Mouse (Mus musculus) erythroblast, embryonic 14.5 days (primary cell): ENCODE results near the gene Vps8. TPM values are rescaled to one million over a fixed set of nuclear protein-coding genes. Genes with fewer than 3 reads are reported as not detected.

Experiments
- H3K27me3 ChIP-seq: 2 replicates; pipeline ENCODE4 v1.6.1; 2012; ENCODE audit warnings: inconsistent platforms; ENCODE audit not compliant: control insufficient read depth
- H3K36me3 ChIP-seq: 2 replicates; pipeline ENCODE4 v1.6.1; 2012; ENCODE audit warnings: mild to moderate bottlenecking, inconsistent platforms; ENCODE audit not compliant: control insufficient read depth
- H3K4me1 ChIP-seq: 2 replicates; pipeline ENCODE4 v1.6.1; 2012; ENCODE audit warnings: inconsistent platforms; ENCODE audit not compliant: control insufficient read depth
- H3K4me3 ChIP-seq: replicated peaks from 2 replicates; pipeline ENCODE3; 2012; ENCODE audit warnings: moderate library complexity, mild to moderate bottlenecking, inconsistent platforms
- H3K9me3 ChIP-seq: 2 replicates; pipeline ENCODE4 v1.6.1; 2012; ENCODE audit warnings: low read length, inconsistent platforms, mixed read lengths; ENCODE audit not compliant: control insufficient read depth
- GATA1 ChIP-seq: IDR thresholded peaks from 2 replicates; pipeline ENCODE4 v1.6.1; 2012; ENCODE audit warnings: low read length, inconsistent platforms, mixed read lengths
- TAL1 ChIP-seq: IDR thresholded peaks from 3 replicates; pipeline ENCODE4 v1.6.1; 2012; ENCODE audit warnings: low read length, inconsistent platforms, mixed read lengths
- polyA plus RNA-seq: library from polyadenylated mRNA; stranded (reverse); fragments of >175 nt; gene quantifications from 2 replicates; pipeline ENCODE4 v1.2.3, GENCODE M21; 2012

Vps8 gene
- polyA plus RNA-seq, 1 experiment: 3.1 TPM

- peaks cover 8% of the 10 kb centered on the region for H3K36me3 ChIP-seq
- H3K27me3 ChIP-seq: no peaks in the 10 kb centered on the region
- no peaks in the 10 kb centered on the region for H3K9me3 ChIP-seq
- no peak overlapping the region for H3K4me3 ChIP-seq
- TF ChIP-seq GATA1 (no peak), TAL1 (no peak)
- H3K4me1 ChIP-seq: peaks cover 8% of the 10 kb centered on the region
Measured at GRCm38 (mm10) chr16:21499656-21500055, 76.7 kb downstream of the Vps8 start.

DNA sequence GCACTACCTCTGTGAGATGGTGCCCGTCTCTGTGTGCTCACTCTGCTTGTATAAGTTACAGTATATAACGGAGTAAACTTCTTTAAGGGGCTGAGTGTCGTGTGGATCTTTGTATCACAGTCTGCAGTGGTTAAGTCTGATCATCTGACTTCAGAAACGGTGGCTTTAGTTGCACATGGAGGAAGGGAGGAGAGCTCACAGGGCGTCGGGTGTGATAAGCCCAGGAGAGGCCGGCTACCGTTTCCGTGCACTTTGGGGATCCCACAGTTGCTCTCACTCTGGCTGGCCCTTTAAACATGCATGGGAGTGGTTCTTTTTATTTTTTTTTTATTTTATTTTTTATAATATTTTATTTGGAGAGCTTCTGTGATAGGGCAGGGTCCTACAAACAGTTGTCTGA lies 95.9 kb downstream of the Vps8 start:
- no peak overlapping the region for H3K4me3 ChIP-seq
- H3K36me3 ChIP-seq: no peaks in the 10 kb centered on the region; the same call in none of the 2 replicates
- no peaks in the 10 kb centered on the region for H3K9me3 ChIP-seq
- peaks cover 25% of the 10 kb centered on the region for H3K4me1 ChIP-seq
- H3K27me3 ChIP-seq: no peaks in the 10 kb centered on the region
- no peak for TF ChIP-seq TAL1
- TF ChIP-seq GATA1: no peak

DNA sequence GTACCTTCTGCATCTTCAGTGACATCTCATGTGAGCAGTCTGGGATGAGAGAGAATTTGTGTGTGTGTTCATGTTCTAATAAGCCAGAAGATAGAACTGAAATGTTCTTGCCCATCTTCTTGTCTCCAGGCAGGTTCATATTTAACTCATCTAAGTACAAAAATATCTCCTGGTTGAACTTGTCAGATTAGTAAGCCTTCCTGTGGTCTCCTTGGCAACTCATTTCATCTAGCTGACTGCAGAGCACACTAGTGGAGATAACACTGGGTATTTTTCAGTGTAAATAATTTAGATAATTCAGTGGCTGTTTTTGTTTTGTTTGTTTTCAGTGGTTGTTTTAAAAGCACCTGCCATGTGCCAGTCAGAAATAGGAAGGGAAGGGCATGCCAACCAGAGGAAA lies 96.9 kb downstream of the Vps8 start:
- TF ChIP-seq GATA1: no peak
- no peak for TF ChIP-seq TAL1
- Histone ChIP-seq H3K4me1 (peaks cover 25% of the 10 kb centered on the region), H3K36me3 (no peaks in the 10 kb centered on the region; the same call in none of the 2 replicates), H3K27me3 (no peaks in the 10 kb centered on the region), H3K9me3 (no peaks in the 10 kb centered on the region), H3K4me3 (no peak overlapping the region)

GRCm38 (mm10) chr16:21523738-21524137 lies 100.8 kb downstream of the Vps8 start:
- H3K36me3 ChIP-seq: peaks cover 11% of the 10 kb centered on the region
- no peaks in the 10 kb centered on the region for H3K9me3 ChIP-seq
- no peak for TF ChIP-seq GATA1
- TF ChIP-seq TAL1: no peak
- H3K4me1 ChIP-seq: peaks cover 17% of the 10 kb centered on the region
- H3K4me3 ChIP-seq: no peak overlapping the region
- no peaks in the 10 kb centered on the region for H3K27me3 ChIP-seq

- H3K4me3 ChIP-seq: no peak overlapping the region
- TF ChIP-seq TAL1 (no peak), GATA1 (no peak)
- no peaks in the 10 kb centered on the region for H3K9me3 ChIP-seq
- peaks cover 14% of the 10 kb centered on the region for H3K36me3 ChIP-seq
- H3K4me1 ChIP-seq: peaks cover 2% of the 10 kb centered on the region; the same call in 1 of the 2 replicates
- no peaks in the 10 kb centered on the region for H3K27me3 ChIP-seq
Measured at GRCm38 (mm10) chr16:21525376-21525775, 102.5 kb downstream of the Vps8 start.

DNA sequence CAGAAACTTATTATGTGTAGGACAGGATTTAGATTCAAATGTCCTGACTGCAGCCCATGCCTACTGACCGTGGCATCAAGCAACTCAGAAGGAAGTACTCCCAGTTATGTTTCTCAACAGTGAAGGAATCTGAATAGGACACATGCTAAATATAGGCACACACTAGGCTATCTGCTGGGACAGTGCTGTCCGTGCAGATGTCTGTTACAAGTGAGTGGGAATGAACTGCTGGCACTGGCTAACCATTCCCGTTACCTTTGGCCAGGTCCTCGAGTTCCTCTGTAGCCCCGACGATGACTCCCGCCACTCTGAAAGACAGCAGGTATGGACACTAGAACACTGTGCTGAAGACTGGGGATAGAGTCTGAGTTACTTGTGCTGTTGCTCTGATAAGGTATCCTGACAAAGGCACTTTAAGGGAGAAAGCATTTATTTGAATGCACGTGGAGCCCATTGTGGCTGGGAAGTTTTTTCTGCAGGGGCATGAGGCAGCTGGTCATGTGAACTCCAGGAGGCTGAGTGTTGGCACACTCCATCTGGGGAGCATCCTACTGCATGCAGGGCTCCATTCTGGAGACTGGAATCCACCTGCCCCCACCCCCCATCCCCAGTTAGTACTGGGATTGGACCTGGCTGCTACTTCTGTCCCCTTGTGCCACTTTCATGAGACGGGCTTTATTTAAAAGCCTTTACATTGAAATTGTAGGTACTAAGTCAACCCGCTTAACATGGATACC lies 104.5 kb downstream of the Vps8 start:
- peaks cover 14% of the 10 kb centered on the region for H3K36me3 ChIP-seq
- TF ChIP-seq GATA1 (no peak), TAL1 (no peak)
- peaks cover 5% of the 10 kb centered on the region for H3K4me1 ChIP-seq

DNA sequence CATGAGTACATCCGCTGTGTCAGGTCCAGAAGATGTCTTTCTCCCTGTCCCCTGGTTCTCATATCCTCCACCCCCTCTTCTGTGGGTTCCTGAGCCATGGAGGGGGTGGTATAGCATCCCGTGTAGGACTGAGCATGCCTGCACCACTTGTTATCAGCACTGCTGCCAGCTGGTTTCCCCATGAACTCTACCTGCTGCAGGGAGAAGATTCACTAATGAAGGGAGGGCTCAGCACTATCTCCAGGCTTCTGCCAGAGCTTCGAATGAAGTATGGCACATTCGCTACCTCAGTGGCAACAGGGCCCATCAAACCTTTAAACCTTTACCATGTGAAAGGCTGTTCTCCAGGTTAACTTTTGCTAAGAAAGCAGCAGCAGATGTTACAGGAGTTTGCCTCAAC lies 110.6 kb downstream of the Vps8 start:
- no peaks in the 10 kb centered on the region for H3K27me3 ChIP-seq
- H3K9me3 ChIP-seq: no peaks in the 10 kb centered on the region
- peaks cover 5% of the 10 kb centered on the region for H3K36me3 ChIP-seq
- TF ChIP-seq TAL1: 0 out of 3 replicates have a peak, but pooled peaks have one; percentile 35
- TF ChIP-seq GATA1: no peak
- peaks cover 19% of the 10 kb centered on the region for H3K4me1 ChIP-seq
- H3K4me3 ChIP-seq: no peak overlapping the region

More for the DNA sequence above, 104.5 kb downstream of the Vps8 start:
- H3K4me3 ChIP-seq: no peak overlapping the region
- H3K27me3 ChIP-seq: no peaks in the 10 kb centered on the region
- H3K9me3 ChIP-seq: no peaks in the 10 kb centered on the region

DNA sequence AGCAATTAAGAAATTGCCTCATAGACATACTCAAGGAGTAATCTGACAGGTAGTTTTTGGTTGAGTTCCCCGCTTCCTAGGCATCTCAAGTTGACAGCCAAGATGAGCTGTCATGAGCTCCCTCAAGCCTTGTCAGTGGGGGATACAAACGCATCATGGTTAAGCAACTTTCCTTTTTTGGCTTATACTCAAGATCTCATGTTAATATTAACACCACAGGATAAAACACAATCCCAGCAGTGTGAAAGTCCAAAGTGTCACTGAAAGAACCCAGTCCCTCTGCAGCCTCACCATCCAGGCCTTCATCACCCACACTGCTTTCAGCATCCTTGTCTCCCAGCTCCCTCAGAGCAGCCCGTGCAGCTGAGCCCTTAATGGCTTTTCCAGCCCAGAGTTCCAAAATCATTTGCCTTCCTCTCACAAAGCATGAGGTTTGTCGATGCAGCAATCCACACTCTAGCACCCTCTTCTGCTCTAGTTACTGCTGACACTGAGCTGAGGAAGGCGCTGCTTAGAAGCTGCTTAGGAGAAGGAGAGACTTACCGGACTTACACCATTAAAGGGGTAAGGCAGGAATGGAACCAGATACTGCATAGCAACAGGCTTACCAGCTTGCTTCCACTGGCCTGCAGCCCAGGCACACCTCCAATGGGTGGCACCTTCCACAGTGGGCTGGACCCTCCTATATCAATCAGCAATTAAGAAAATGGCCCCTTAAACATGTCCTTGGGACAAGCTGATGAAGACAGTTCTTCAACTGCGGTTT lies 113.5 kb downstream of the Vps8 start:
- H3K4me1 ChIP-seq: peaks cover 19% of the 10 kb centered on the region
- no peaks in the 10 kb centered on the region for H3K9me3 ChIP-seq
- H3K27me3 ChIP-seq: no peaks in the 10 kb centered on the region
- TF ChIP-seq GATA1 (no peak), TAL1 (no peak)
- peaks cover 2% of the 10 kb centered on the region for H3K36me3 ChIP-seq
- H3K4me3 ChIP-seq: no peak overlapping the region

GRCm38 (mm10) chr16:21537312-21537711 lies 114.4 kb downstream of the Vps8 start:
- Histone ChIP-seq H3K9me3 (no peaks in the 10 kb centered on the region), H3K36me3 (peaks cover 2% of the 10 kb centered on the region), H3K27me3 (no peaks in the 10 kb centered on the region), H3K4me1 (peaks cover 15% of the 10 kb centered on the region), H3K4me3 (no peak overlapping the region)
- TF ChIP-seq GATA1 (no peak), TAL1 (no peak)
